Mouse (Mus musculus): ENCODE measurements around the gene Ccdc92b. TPM values are rescaled to one million over a fixed set of nuclear protein-coding genes. Genes with fewer than 3 reads are reported as not detected.

Ccdc92b gene
- total RNA-seq, 1 experiment from 2014 or later = 4.1 TPM

DNA sequence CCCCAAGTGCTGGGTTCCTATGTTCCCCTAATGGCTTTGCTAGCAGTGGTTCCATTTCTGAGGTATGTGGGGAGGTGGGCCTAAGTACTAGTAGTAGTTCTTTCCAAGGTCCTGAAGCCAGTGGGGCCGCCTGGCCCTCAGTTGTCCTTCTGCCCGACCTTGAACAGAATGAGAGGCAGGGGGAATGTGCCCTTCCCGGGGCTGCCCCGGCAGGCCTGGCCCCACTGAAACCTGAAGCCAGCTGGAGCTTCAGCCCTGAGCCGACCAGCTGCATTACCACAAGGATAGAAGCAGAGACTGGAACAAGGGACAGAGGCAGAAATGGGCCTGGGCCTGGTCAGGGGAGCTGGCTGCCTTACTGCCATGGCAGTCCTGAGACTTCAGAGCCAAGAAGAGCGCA lies 34.0 kb downstream of the Ccdc92b start:
- peak; percentile 59 for DNase-seq

- no peak for DNase-seq
Measured at GRCm38 (mm10) chr11:74655941-74656340, 36.5 kb downstream of the Ccdc92b start.

GRCm38 (mm10) chr11:74660336-74660735 lies 40.9 kb downstream of the Ccdc92b start:
- no peak for DNase-seq

DNA sequence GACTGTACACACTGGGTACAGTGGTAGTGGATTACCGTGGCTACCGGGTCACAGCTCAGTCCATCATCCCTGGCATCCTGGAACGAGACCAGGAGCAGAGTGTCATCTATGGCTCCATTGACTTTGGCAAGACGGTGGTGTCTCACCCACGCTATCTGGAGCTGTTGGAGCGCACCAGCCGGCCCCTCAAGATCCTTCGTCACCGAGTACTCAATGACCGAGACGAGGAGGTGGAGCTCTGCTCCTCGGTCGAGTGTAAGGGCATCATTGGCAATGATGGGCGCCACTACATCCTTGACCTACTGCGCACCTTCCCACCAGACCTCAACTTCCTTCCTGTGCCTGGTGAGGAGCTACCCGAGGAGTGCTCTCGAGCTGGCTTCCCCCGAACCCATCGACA lies 42.2 kb downstream of the Ccdc92b start:
- DNase-seq = no peak

GRCm38 (mm10) chr11:74662221-74662620 lies 42.8 kb downstream of the Ccdc92b start:
- no peak for DNase-seq

GRCm38 (mm10) chr11:74664279-74664678 lies 44.9 kb downstream of the Ccdc92b start:
- no peak for DNase-seq

DNA sequence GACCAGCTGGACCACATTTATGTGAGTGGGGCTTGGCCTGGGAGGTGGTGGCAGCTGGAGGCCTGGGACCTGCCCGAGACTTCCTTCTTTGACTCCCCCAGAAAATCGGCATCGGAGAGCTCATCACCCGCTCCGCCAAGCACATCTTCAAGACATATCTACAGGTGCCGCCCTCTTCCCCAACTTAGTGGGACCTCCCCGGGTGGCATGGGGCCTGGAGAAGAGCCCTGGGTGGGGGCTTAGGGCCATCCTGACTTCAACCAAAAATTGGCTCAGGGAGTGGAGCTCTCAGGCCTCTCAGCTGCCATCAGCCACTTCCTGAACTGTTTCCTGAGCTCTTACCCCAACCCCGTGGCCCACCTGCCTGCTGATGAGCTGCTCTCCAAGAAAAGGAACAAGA lies 45.5 kb downstream of the Ccdc92b start:
- DNase-seq = no peak

GRCm38 (mm10) chr11:74665631-74666283 lies 46.4 kb downstream of the Ccdc92b start:
- DNase-seq = no peak

GRCm38 (mm10) chr11:74666284-74666652 lies 46.9 kb downstream of the Ccdc92b start:
- DNase-seq = no peak

- DNase-seq = no peak
Measured at GRCm38 (mm10) chr11:74666776-74667581, 47.6 kb downstream of the Ccdc92b start.

DNA sequence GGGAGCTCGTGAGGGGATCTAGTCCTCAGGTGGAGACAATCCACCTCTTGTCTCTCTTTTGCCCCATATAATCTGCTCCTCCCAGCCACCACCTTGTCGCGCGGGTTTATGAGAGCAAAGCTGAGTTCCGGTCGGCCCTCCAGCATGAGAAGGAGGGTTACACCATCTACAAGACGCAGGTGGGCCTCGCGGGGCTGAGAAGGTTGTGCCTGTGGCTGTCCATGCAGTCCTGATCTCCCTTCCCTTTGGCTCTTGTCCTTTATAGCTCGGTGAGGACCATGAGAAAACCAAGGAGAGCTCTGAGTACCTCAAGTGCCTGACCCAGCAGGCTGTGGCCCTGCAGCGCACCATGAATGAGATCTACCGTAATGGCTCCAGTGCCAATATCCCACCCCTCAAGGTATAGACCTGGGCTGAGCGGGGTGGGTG lies 48.2 kb downstream of the Ccdc92b start:
- no peak for DNase-seq

GRCm38 (mm10) chr11:74668466-74668865 lies 49.1 kb downstream of the Ccdc92b start:
- DNase-seq = no peak

DNA sequence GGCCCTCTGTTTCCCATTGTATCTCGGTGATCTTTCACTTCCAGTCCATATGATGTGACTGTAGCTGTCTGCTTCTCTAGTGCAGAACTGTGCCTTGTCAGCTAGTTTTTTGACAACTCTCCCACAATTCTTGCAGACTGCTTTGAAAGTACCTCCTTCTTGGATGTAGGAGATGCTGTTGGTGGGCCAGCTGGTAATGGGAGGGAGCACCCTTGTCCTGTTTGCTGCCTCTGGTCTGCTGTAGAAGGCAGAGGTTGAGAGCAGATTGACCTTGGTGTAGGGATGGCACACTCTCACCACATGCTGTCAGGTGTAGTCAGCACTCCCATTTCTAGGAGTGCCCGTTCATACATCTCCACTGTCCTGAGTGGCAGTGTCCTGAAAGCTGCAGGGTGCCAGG lies 49.6 kb downstream of the Ccdc92b start:
- no peak for DNase-seq

GRCm38 (mm10) chr11:74670151-74670550 lies 50.7 kb downstream of the Ccdc92b start:
- no peak for DNase-seq

DNA sequence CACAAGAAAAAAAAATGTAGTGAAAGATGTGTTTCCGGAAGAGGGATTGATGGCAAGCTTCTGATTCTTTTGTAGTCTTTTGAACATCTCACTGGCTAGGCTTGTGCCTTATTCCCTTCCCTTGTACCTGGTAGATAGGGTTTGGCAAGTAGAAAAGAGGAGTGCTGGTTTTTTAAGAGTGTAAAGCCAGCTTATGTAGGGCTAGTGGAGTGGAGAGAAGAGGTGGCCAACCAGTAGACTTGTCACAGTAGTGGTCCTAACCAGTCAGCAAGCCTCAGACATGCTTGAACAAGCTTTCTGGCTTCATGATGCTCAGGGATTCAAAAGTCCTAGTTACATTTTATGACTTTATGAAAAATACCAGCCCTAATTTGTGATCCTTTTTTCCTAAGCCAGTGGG lies 51.6 kb downstream of the Ccdc92b start:
- no peak for DNase-seq

GRCm38 (mm10) chr11:74671839-74672238 lies 52.4 kb downstream of the Ccdc92b start:
- DNase-seq = no peak

- DNase-seq = no peak
Measured at GRCm38 (mm10) chr11:74672901-74673513, 53.6 kb downstream of the Ccdc92b start.

GRCm38 (mm10) chr11:74673561-74673960 lies 54.2 kb downstream of the Ccdc92b start:
- DNase-seq = no peak

DNA sequence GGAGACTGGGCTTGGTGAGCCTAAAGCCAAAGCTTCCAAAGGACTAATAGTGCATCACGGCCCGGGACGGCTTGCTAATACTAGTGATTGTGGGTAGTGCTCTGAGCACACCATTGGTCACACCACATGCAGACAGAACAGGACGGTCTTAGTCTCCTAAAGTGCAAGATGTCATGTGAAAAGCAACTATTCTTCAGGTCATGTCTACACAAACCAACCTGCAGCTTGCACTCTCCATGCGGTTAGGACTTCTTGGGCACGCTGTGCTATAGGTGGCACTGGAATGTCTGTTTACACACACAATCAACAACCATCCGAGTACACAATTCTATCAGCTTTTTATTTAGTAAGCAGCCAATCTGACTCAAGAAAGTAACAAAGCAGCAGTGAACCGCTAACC lies 55.3 kb downstream of the Ccdc92b start:
- no peak for DNase-seq

DNA sequence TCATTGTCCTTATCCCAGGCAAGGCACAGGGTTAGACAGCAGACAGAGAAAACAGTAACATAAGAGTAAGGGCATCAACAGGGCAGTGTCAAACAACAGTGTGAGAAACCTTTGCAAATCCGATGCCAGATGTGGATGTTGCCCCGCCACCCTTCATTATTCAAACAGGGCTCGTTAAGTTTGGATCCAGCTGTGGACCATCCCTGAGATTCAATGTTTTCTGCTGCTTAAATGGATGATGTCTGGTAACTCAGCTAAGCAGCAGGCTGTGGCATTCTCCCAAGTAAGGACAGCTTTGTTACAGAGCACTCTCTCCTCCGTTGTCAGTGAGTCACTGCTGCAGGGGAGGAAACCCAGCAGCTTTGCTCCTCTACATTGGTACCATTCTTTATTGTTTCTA lies 55.8 kb downstream of the Ccdc92b start:
- DNase-seq = no peak
